Mouse (Mus musculus): ENCODE data around the gene Plcg2.

Plcg2 gene

GRCm38 (mm10) chr8:117485316-117485715, 12.8 kb upstream of the Plcg2 start:
- in situ Hi-C loops (cut with MboI, MseI), result no loop called here

- in situ Hi-C loops (cut with MboI, MseI), result no loop called here
Observed at GRCm38 (mm10) chr8:117488246-117489005, 9.7 kb upstream of the Plcg2 start.

- in situ Hi-C loops (cut with MboI, MseI), result no loop called here
Observed at GRCm38 (mm10) chr8:117493543-117493942, 4.5 kb upstream of the Plcg2 start.

- in situ Hi-C loops (cut with MboI, MseI), result no loop called here
Observed at GRCm38 (mm10) chr8:117494874-117495273, 3.2 kb upstream of the Plcg2 start.

- in situ Hi-C loops (cut with MboI, MseI), result no loop called here
Observed at GRCm38 (mm10) chr8:117498915-117499540, 937 bp downstream of the Plcg2 start.

- in situ Hi-C loops (cut with MboI, MseI), result no loop called here
Observed at GRCm38 (mm10) chr8:117500232-117500823, 2.2 kb downstream of the Plcg2 start.

- in situ Hi-C loops (cut with MboI, MseI), result no loop called here
Observed at GRCm38 (mm10) chr8:117501323-117501722, 3.2 kb downstream of the Plcg2 start.

- in situ Hi-C loops (cut with MboI, MseI), result no loop called here
Observed at GRCm38 (mm10) chr8:117503405-117504069, 5.4 kb downstream of the Plcg2 start.

GRCm38 (mm10) chr8:117507703-117508102, 9.6 kb downstream of the Plcg2 start:
- in situ Hi-C loops (cut with MboI, MseI), result no loop called here

GRCm38 (mm10) chr8:117516876-117517565, 18.9 kb downstream of the Plcg2 start:
- in situ Hi-C loops (cut with MboI, MseI), result no loop called here

- in situ Hi-C loops (cut with MboI, MseI), result no loop called here
Observed at GRCm38 (mm10) chr8:117517861-117518260, 19.8 kb downstream of the Plcg2 start.

- in situ Hi-C loops (cut with MboI, MseI), result no loop called here
Observed at GRCm38 (mm10) chr8:117518873-117519272, 20.8 kb downstream of the Plcg2 start.

- in situ Hi-C loops (cut with MboI, MseI), result no loop called here
Observed at GRCm38 (mm10) chr8:117526185-117526584, 28.1 kb downstream of the Plcg2 start.

GRCm38 (mm10) chr8:117527983-117528382, 29.9 kb downstream of the Plcg2 start:
- in situ Hi-C loops (cut with MboI, MseI), result no loop called here

- in situ Hi-C loops (cut with MboI, MseI), result no loop called here
Observed at GRCm38 (mm10) chr8:117529177-117529576, 31.1 kb downstream of the Plcg2 start.

- in situ Hi-C loops (cut with MboI, MseI), result no loop called here
Observed at GRCm38 (mm10) chr8:117532381-117532972, 34.4 kb downstream of the Plcg2 start.

GRCm38 (mm10) chr8:117536862-117537261, 38.8 kb downstream of the Plcg2 start:
- in situ Hi-C loops (cut with MboI, MseI), result no loop called here

GRCm38 (mm10) chr8:117537751-117538150, 39.7 kb downstream of the Plcg2 start:
- in situ Hi-C loops (cut with MboI, MseI), result no loop called here

- in situ Hi-C loops (cut with MboI, MseI), result no loop called here
Observed at GRCm38 (mm10) chr8:117542951-117543350, 44.9 kb downstream of the Plcg2 start.

GRCm38 (mm10) chr8:117543789-117544188, 45.7 kb downstream of the Plcg2 start:
- in situ Hi-C loops (cut with MboI, MseI), result no loop called here

- in situ Hi-C loops (cut with MboI, MseI), result no loop called here
Observed at GRCm38 (mm10) chr8:117545043-117545442, 47.0 kb downstream of the Plcg2 start.

All from T-helper 1 cell (primary cell).